Mouse (Mus musculus) cerebellum, postnatal 14 days (tissue): Measurements from ENCODE around the gene Cyb5r4.
A peak's percentile ranks its signal among the peaks of the same experiment; 100 is the strongest.
"Not testable (repeated sequence)": the region's sequence is repeated elsewhere in the genome, so short reads cannot be mapped to it uniquely, and the experiment has no call there.

Source experiments
- DNase-seq, 2 experiments: peaks; one replicate each; pipeline ENCODE4 v3.0.0; 2021; ENCODE audit warnings: mixed read lengths in 2 of 2

The Cyb5r4 gene

GRCm38 (mm10) chr9:87027423-87028084 is 5.7 kb downstream of the Cyb5r4 start:
- peak; percentile 83 to 84 for DNase-seq

GRCm38 (mm10) chr9:87032196-87032595 is 10.4 kb downstream of the Cyb5r4 start:
- no peak for DNase-seq

- no peak for DNase-seq
These were observed 13.2 kb downstream of the Cyb5r4 start for GRCm38 (mm10) chr9:87034831-87035580.

GRCm38 (mm10) chr9:87049425-87049824 is 27.6 kb downstream of the Cyb5r4 start:
- DNase-seq, result no peak

- DNase-seq, result no peak
These were observed 33.9 kb downstream of the Cyb5r4 start for GRCm38 (mm10) chr9:87055547-87056235.

GRCm38 (mm10) chr9:87062337-87062736 is 40.5 kb downstream of the Cyb5r4 start:
- no peak for DNase-seq

GRCm38 (mm10) chr9:87068160-87068559 is 46.3 kb downstream of the Cyb5r4 start:
- no peak for DNase-seq

- DNase-seq, result not testable (repeated sequence)
These were observed 49.8 kb downstream of the Cyb5r4 start for GRCm38 (mm10) chr9:87071566-87071965.

GRCm38 (mm10) chr9:87077919-87078318 is 56.1 kb downstream of the Cyb5r4 start:
- DNase-seq, result no peak

GRCm38 (mm10) chr9:87079511-87079910 is 57.7 kb downstream of the Cyb5r4 start:
- no peak for DNase-seq

- peak; percentile 67 to 70 for DNase-seq
These were observed 65.2 kb downstream of the Cyb5r4 start for GRCm38 (mm10) chr9:87086991-87087390.

- DNase-seq, result peak in 1 of 2 experiments; percentile 30
These were observed 76.2 kb downstream of the Cyb5r4 start for GRCm38 (mm10) chr9:87097989-87098388.

- no peak for DNase-seq
These were observed 93.2 kb downstream of the Cyb5r4 start for GRCm38 (mm10) chr9:87115019-87115418.

- DNase-seq, result no peak
These were observed 93.7 kb downstream of the Cyb5r4 start for GRCm38 (mm10) chr9:87115456-87115931.

- no peak for DNase-seq
These were observed 94.2 kb downstream of the Cyb5r4 start for GRCm38 (mm10) chr9:87115978-87116377.

GRCm38 (mm10) chr9:87118996-87119395 is 97.2 kb downstream of the Cyb5r4 start:
- DNase-seq, result no peak

GRCm38 (mm10) chr9:87121956-87122493 is 100.2 kb downstream of the Cyb5r4 start:
- no peak for DNase-seq

GRCm38 (mm10) chr9:87127046-87127445 is 105.2 kb downstream of the Cyb5r4 start:
- not testable (repeated sequence) for DNase-seq
